Comparison of ENCODE assay signal across 23 mouse cellular contexts in the genomic region with DNA sequence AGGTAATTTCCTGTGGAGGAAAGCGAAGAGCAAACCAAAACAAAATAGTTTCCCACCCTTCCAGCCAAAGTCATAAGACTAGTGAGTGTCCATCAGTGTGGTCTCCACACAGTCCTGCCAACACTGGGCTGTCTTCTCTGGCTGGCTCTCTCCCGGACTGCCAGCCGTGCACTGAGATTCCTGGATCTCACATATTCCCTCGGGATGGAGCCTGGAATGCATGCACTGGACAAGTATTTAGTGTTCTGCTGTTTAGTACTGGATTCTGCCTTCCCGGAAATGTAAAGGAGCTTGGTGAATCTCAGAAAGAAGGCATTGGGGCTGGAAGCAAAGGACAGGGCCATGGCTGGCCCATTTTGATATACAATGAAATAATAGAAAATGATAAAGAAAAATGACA. TPM values are rescaled to one million over a fixed set of nuclear protein-coding genes. Genes with fewer than 3 reads are reported as not detected.
A peak's percentile ranks its signal among the peaks of the same experiment; 100 is the strongest.
DNase-seq lines count a peak whose midpoint lies in the region; ATAC-seq lines count a peak whose summit lies in the region.
"Had no signal": no experiment of that assay in that cellular context is flagged by ENCODE, and none has a peak within 500 bp of the region (broad histone marks: within the 10 kb centered on the region; RNA-seq: fewer than 3 reads in every experiment).

No protein-coding gene starts in this region.

- no peak overlapping the region for H3K4me3 ChIP-seq in kidney, embryonic 15.5 days (replicated peaks)
- H3K4me3 ChIP-seq in brown adipose tissue, adult 24 weeks (ENCODE audit: insufficient read depth, low read depth, low read length), result no peak overlapping the region
- H3K4me3 ChIP-seq: embryonic facial prominence, embryonic 13.5 days; forebrain, embryonic 12.5 days; heart, embryonic 15.5 days; hindbrain, embryonic 10.5 days had no signal

- H3K4me1 ChIP-seq in kidney, embryonic 15.5 days, result peaks cover 23% of the 10 kb centered on the region
- H3K4me1 ChIP-seq in brown adipose tissue, adult 24 weeks (ENCODE audit: control insufficient read depth, insufficient read depth, insufficient read length, low read length), result no peaks in the 10 kb centered on the region
- H3K4me1 ChIP-seq: embryonic facial prominence, embryonic 13.5 days; forebrain, embryonic 12.5 days; heart, embryonic 15.5 days had no signal

- H3K4me2 ChIP-seq in kidney, embryonic 15.5 days, result no peak overlapping the region
- H3K4me2 ChIP-seq: embryonic facial prominence, embryonic 13.5 days; forebrain, embryonic 12.5 days; heart, embryonic 11.5 days; heart, embryonic 15.5 days had no signal

- peaks cover 21% of the 10 kb centered on the region for H3K36me3 ChIP-seq in kidney, embryonic 15.5 days
- H3K36me3 ChIP-seq: G1E had no signal

- no peaks in the 10 kb centered on the region for H3K27me3 ChIP-seq in kidney, embryonic 15.5 days
- H3K27me3 ChIP-seq: embryonic facial prominence, embryonic 13.5 days; forebrain, embryonic 12.5 days; heart, embryonic 15.5 days had no signal

- intact Hi-C loops in heart, postnatal 36 days (cut with DNase I), result no loop called here

- WGBS in kidney, embryonic 15.5 days, result 44% methylated on average over 5 of the region's 5 CpGs

- H3K9ac ChIP-seq in kidney, embryonic 15.5 days, result no peak overlapping the region
- H3K9ac ChIP-seq: embryonic facial prominence, embryonic 13.5 days; forebrain, embryonic 12.5 days; heart, embryonic 15.5 days had no signal

- no peaks in the 10 kb centered on the region for H3K9me3 ChIP-seq in kidney, embryonic 15.5 days (replicated peaks)
- H3K9me3 ChIP-seq: embryonic facial prominence, embryonic 13.5 days; forebrain, embryonic 12.5 days; G1E; heart, embryonic 15.5 days; hindbrain, embryonic 10.5 days had no signal

- peak; percentile 40 for DNase-seq in embryo, embryonic 10 days (ENCODE audit: low spot score)
- DNase-seq in embryo, embryonic 10.5 days (ENCODE audit: low spot score), result no peak
- peak; percentile 89 for DNase-seq in heart, adult 11 months
- no peak for DNase-seq in heart, postnatal 36 days
- DNase-seq in kidney, postnatal 10 days, result no peak
- DNase-seq: adrenal gland, adult 8-10 months; adrenal gland, postnatal 36 days; B cell, adult 2 months; cerebellum, adult 11 months; cerebellum, adult 8-10 months; cerebellum, postnatal 14 days; heart, postnatal 14 days had no signal

- H3K27ac ChIP-seq in kidney, embryonic 15.5 days, result peak overlapping the region; percentile 66
- peak overlapping the region; percentile 41 for H3K27ac ChIP-seq in brown adipose tissue, adult 24 weeks (replicated peaks; ENCODE audit: low read depth, low read length)
- H3K27ac ChIP-seq: embryonic facial prominence, embryonic 13.5 days; forebrain, embryonic 12.5 days; heart, embryonic 15.5 days; hindbrain, embryonic 10.5 days had no signal

- ATAC-seq in kidney, embryonic 15.5 days (replicated peaks; ENCODE audit: low FRiP score), result no peak
- ATAC-seq: CD4-positive, CD25-positive, alpha-beta regulatory T cell, adult 4 months; forebrain, embryonic 16.5 days; inflammation-experienced regulatory T-cells, adult 6 months had no signal

RNA-seq across cellular contexts. Expression of a gene that starts 36.5 kb away (rescaled TPM):
- total RNA-seq in heart, postnatal 36 days (2021), result 1 to 10 TPM; 1.6 to 1.7 TPM
- polyA plus RNA-seq in kidney, embryonic 15.5 days (2015; fragmentation: Nextera tagmentation; extraction: Ambion mirVana), result 9.9 and 13.7 TPM in 2 replicates
- polyA plus RNA-seq in brown adipose tissue, adult 24 weeks (2012; ENCODE audit: insufficient read depth, insufficient read length, missing spikeins), result 2.0 and 2.2 TPM in 2 replicates

RNA-seq across cellular contexts. Expression of a gene that starts 55.7 kb away (rescaled TPM):
- total RNA-seq in heart, postnatal 36 days (2021), result 10 to 100 TPM; 14.3 to 15.1 TPM
- 18.4 and 19.0 TPM in 2 replicates for polyA plus RNA-seq in kidney, embryonic 15.5 days (2015; fragmentation: Nextera tagmentation; extraction: Ambion mirVana)
- 33.9 and 41.4 TPM in 2 replicates for polyA plus RNA-seq in brown adipose tissue, adult 24 weeks (2012; ENCODE audit: insufficient read depth, insufficient read length, missing spikeins)

Comparison
In these comparisons a context has a peak if more than half of its experiments do, and no peak if none do; other contexts are left out.
1. DNase-seq: peak in embryo, embryonic 10 days (single experiment) and heart, adult 11 months (single experiment); none in embryo, embryonic 10.5 days (single experiment), heart, postnatal 36 days (0 of 2) and kidney, postnatal 10 days (single experiment).